Mouse (Mus musculus) heart, postnatal 0 days (tissue): ENCODE results near the gene Slc48a1. TPM values are rescaled to one million over a fixed set of nuclear protein-coding genes. Genes with fewer than 3 reads are reported as not detected.

Experiments
- ATAC-seq: fragments of 200-750 bp; cut with Nextera tagmentation; 2 replicates; pipeline ENCODE4 v1.8.0; 2017; ENCODE audit warnings: low read depth, moderate number of reproducible peaks, moderate library complexity; ENCODE audit not compliant: insufficient read depth
- DNase-seq: peaks from one replicate; pipeline ENCODE4 v3.0.0-alpha.2; 2016; ENCODE audit warnings: low spot score
- H3K27ac ChIP-seq: fragments of 300-500 bp; sonication (generic); 2 replicates; pipeline ENCODE4 v1.5.1; 2014; ENCODE audit warnings: low read depth, mild to moderate bottlenecking
- H3K27me3 ChIP-seq: fragments of 300-500 bp; sonication (generic); 2 replicates; pipeline ENCODE4 v1.6.1; 2014; ENCODE audit warnings: low read length, mixed read lengths; ENCODE audit not compliant: control insufficient read depth, insufficient read depth
- H3K36me3 ChIP-seq: fragments of 300-500 bp; sonication (generic); replicated peaks from 2 replicates; pipeline ENCODE4 v1.6.1; 2014; ENCODE audit warnings: low read length, mixed read lengths; ENCODE audit not compliant: control insufficient read depth, insufficient read depth
- H3K4me1 ChIP-seq: fragments of 300-500 bp; sonication (generic); 2 replicates; pipeline ENCODE4 v1.6.1; 2014; ENCODE audit warnings: antibody characterized with exemption; ENCODE audit not compliant: control insufficient read depth, insufficient read depth
- H3K4me2 ChIP-seq: fragments of 300-500 bp; sonication (generic); 2 replicates; pipeline ENCODE4 v1.6.1; 2014; ENCODE audit warnings: low read depth, mild to moderate bottlenecking, low read length, moderate library complexity
- H3K4me3 ChIP-seq: fragments of 300-500 bp; sonication (generic); 2 replicates; pipeline ENCODE4 v1.5.1; 2014; ENCODE audit warnings: low read depth, low read length
- H3K9ac ChIP-seq: fragments of 300-500 bp; sonication (generic); replicated peaks from 2 replicates; pipeline ENCODE4 v1.6.1; 2014; ENCODE audit warnings: low read depth, low read length, mixed read lengths
- H3K9me3 ChIP-seq: fragments of 300-500 bp; sonication (generic); replicated peaks from 2 replicates; pipeline ENCODE4 v1.6.1; 2016; ENCODE audit warnings: low read length; ENCODE audit not compliant: control insufficient read depth
- CTCF ChIP-seq: IDR thresholded peaks from 2 replicates; pipeline ENCODE4 v1.5.1; 2016; ENCODE audit warnings: antibody characterized with exemption, control low read depth, low read depth
- EP300 ChIP-seq: IDR thresholded peaks from 2 replicates; pipeline ENCODE4 v1.6.1; 2016; ENCODE audit warnings: antibody characterized with exemption, low read depth
- WGBS: fragments of 180-500 bp; shearing (Covaris S2); extraction: QIAGEN DNeasy Blood & Tissue Kit; methylation state at CpG from one replicate; pipeline ENCODE4 v1.1.7; 2014; 5-methylcytosine and 5-hydroxymethylcytosine counted together
- polyA plus RNA-seq: library from polyadenylated mRNA; unstranded; fragments of >200 nt; fragmentation: Nextera tagmentation; extraction: Ambion mirVana; gene quantifications from 2 replicates; pipeline ENCODE4 v1.2.1, GENCODE M21; 2015
- total RNA-seq: library from RNA; depleted of rRNA; stranded (reverse); fragments of >200 nt; gene quantifications from 2 replicates; pipeline ENCODE4 v1.2.3, GENCODE M21; 2014; ENCODE audit warnings: low replicate concordance

Gene Slc48a1
- total and polyA plus RNA-seq, 2 experiments from 2014 or later, result 76.1 to 92.1 TPM

DNA sequence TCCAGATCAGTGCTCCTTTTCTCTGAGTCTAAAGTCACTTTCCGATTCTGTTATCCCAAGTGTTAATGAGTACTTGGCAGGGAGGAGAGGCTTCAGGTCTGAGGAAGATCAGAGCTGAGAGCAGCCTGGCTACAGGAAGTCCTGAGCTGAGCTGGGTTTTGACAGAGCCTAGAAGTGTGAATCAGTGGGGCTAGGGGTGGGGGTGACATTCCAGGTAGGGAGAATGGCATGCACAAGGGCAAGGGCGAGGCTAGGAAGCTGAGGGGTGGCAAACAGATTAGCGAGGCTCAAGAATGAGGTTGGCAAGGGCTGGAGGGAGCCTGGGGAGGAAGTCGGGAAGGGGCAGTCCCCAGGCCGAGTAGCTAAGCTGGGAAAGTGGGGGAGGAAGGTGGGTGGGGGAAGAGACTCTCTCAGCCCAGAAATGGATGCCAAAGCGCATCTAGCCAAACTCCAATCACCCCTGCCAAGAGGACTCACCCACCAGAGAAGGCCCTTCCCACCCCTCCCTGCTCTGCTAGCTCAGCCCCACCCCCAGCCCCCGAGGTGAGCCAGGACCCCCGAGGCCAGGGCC is 59.3 kb downstream of the Slc48a1 start:
- DNase-seq (peak; percentile 51), ATAC-seq (peak; percentile 26)
- Histone ChIP-seq H3K4me3 (no peak overlapping the region), H3K4me2 (peak overlapping the region; percentile 22; the same call in 1 of the 2 replicates), H3K9me3 (no peaks in the 10 kb centered on the region), H3K36me3 (no peaks in the 10 kb centered on the region), H3K27ac (peak overlapping the region; percentile 65), H3K9ac (0 out of 2 replicates have a peak overlapping the region, but pooled peaks have one; percentile 12), H3K4me1 (peaks cover 54% of the 10 kb centered on the region), H3K27me3 (no peaks in the 10 kb centered on the region)
- TF ChIP-seq CTCF (no peak), EP300 (no peak)
- 11% methylated on average over 8 of the region's 8 CpGs for WGBS

- TF ChIP-seq CTCF, result no peak
- no peak for TF ChIP-seq EP300
- ATAC-seq, result no peak
- 76% methylated on average over 4 of the region's 4 CpGs for WGBS
- H3K27me3 ChIP-seq, result no peaks in the 10 kb centered on the region
- H3K4me2 ChIP-seq, result no peak overlapping the region
- no peaks in the 10 kb centered on the region for H3K36me3 ChIP-seq
- no peak overlapping the region for H3K4me3 ChIP-seq
- H3K4me1 ChIP-seq, result peaks cover 48% of the 10 kb centered on the region
- no peaks in the 10 kb centered on the region for H3K9me3 ChIP-seq
- H3K9ac ChIP-seq, result no peak overlapping the region
- DNase-seq, result no peak
- H3K27ac ChIP-seq, result peak overlapping the region; percentile 65; the same call in 1 of the 2 replicates
Measured at GRCm38 (mm10) chr15:97838395-97838794, 60.1 kb downstream of the Slc48a1 start.

DNA sequence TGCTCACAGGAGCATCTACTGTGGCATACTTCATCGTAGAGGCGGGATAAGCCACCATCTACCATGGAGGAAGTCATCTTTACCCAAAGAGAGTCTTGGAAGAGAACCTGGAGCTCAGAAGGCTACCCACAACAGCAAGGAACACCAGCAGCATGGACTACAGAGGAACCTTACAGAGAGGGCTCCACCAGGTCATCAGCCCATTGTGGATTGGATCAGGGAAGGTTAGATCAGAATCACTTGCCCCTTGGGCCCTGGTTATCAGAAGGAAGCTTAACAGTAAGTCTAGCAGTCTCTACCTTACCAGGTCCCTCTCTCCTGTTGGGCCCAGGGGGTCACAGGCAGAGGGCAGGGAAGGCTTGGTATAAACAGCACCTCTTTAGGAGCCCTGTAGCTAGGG is 60.7 kb downstream of the Slc48a1 start:
- H3K27me3 ChIP-seq, result no peaks in the 10 kb centered on the region
- TF ChIP-seq EP300, result no peak
- no peak for TF ChIP-seq CTCF
- DNase-seq, result no peak
- no peak for ATAC-seq
- no peak overlapping the region for H3K9ac ChIP-seq
- H3K27ac ChIP-seq, result peak overlapping the region; percentile 68
- peaks cover 48% of the 10 kb centered on the region for H3K4me1 ChIP-seq
- H3K9me3 ChIP-seq, result no peaks in the 10 kb centered on the region
- H3K36me3 ChIP-seq, result no peaks in the 10 kb centered on the region
- H3K4me3 ChIP-seq, result no peak overlapping the region
- WGBS, result 78% methylated on average over 2 of the region's 2 CpGs
- H3K4me2 ChIP-seq, result no peak overlapping the region

GRCm38 (mm10) chr15:97839473-97839872 is 61.2 kb downstream of the Slc48a1 start:
- Histone ChIP-seq H3K4me2 (no peak overlapping the region), H3K27ac (peak overlapping the region; percentile 68), H3K9me3 (no peaks in the 10 kb centered on the region), H3K27me3 (no peaks in the 10 kb centered on the region), H3K4me3 (no peak overlapping the region), H3K4me1 (peaks cover 48% of the 10 kb centered on the region), H3K36me3 (no peaks in the 10 kb centered on the region), H3K9ac (no peak overlapping the region)
- ATAC-seq, result no peak
- DNase-seq, result no peak
- 65% methylated on average over 4 of the region's 4 CpGs for WGBS
- TF ChIP-seq EP300 (no peak), CTCF (no peak)

DNA sequence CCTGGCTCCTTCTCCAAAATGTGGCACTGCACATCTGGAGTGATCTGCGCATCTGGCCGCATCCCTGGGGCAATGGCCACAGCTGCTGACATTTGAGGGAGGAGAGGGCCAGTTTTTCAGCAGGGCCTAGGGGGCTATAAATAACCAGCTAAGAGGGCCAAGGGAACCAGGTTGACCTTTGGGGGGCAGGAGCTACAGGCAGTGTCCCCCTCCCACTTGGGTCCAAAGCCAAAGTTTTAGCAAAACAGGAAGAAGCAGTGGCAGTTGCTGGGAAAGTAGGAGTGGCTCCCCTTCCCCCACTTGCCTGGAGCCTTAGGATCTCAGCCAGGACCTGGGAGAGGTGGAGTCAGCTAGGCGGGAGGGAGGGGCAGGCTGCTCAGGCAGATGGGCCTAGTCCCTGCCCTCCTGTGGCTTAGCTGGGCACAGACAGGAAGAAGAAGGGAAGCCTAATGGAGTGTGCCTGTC is 61.7 kb downstream of the Slc48a1 start:
- H3K27ac ChIP-seq, result peak overlapping the region; percentile 68
- H3K4me3 ChIP-seq, result no peak overlapping the region
- WGBS, result 16% methylated on average over 3 of the region's 3 CpGs
- H3K9ac ChIP-seq, result no peak overlapping the region
- H3K4me1 ChIP-seq, result peaks cover 48% of the 10 kb centered on the region
- DNase-seq, result peak; percentile 91
- H3K36me3 ChIP-seq, result no peaks in the 10 kb centered on the region
- H3K27me3 ChIP-seq, result no peaks in the 10 kb centered on the region
- peak; percentile 82 for ATAC-seq
- TF ChIP-seq CTCF (peak; percentile 41), EP300 (peak; percentile 85)
- H3K4me2 ChIP-seq, result no peak overlapping the region
- H3K9me3 ChIP-seq, result no peaks in the 10 kb centered on the region

- H3K36me3 ChIP-seq, result no peaks in the 10 kb centered on the region
- DNase-seq, result no peak
- no peak overlapping the region for H3K4me2 ChIP-seq
- H3K9me3 ChIP-seq, result no peaks in the 10 kb centered on the region
- no peak overlapping the region for H3K9ac ChIP-seq
- peaks cover 48% of the 10 kb centered on the region for H3K4me1 ChIP-seq
- WGBS, result 81% methylated on average over 1 of the region's 1 CpGs
- ATAC-seq, result no peak
- peak overlapping the region; percentile 68 for H3K27ac ChIP-seq
- TF ChIP-seq EP300 (no peak), CTCF (peak; percentile 57)
- H3K4me3 ChIP-seq, result no peak overlapping the region
- no peaks in the 10 kb centered on the region for H3K27me3 ChIP-seq
Measured at GRCm38 (mm10) chr15:97840781-97841180, 62.5 kb downstream of the Slc48a1 start.
